Mouse (Mus musculus): ENCODE results near the gene Pde1a.
"Not testable (repeated sequence)": the region's sequence is repeated elsewhere in the genome, so short reads cannot be mapped to it uniquely, and the experiment has no call there.

The Pde1a gene

DNA sequence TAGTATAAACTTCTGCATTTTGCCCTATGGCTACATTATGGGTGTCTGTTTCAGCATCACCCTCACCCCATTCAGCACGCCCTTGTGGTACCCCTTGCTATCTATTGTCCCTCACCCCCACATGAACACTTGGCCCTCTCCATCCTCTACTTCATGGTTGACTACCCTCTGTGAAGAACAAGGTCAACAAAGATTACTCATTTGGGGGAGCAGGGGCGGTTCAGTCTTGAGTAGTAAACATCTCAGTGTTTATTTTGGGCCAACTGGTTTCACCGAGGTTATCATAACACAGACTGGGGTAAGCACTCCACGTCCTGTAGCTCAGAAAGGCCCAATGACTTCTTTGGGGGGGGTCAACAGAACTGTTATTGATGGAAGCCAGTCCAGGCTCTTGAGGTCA, 164.3 kb downstream of the Pde1a start:
- no peak for DNase-seq (ENCODE audit: low spot score)

DNA sequence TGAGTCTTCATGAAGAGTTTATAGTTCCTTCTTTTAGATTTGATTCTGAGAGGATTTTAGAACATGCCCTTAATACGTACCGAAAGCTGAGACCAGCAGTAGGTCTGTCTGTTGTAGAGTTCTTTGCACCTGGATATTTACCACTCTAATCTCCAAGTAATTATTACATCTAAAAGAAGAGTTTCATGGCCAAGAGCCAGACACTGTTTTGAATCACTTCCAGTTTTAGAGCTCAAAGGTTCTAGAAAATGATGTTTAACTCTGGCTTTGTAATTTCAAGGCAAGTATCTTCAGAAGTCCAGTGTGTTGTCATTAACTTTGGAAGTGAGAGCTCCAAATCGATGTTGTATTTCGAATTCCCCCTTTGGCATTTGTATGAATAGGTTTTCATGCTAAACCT, 167.8 kb downstream of the Pde1a start:
- no peak for DNase-seq (ENCODE audit: low spot score)

DNA sequence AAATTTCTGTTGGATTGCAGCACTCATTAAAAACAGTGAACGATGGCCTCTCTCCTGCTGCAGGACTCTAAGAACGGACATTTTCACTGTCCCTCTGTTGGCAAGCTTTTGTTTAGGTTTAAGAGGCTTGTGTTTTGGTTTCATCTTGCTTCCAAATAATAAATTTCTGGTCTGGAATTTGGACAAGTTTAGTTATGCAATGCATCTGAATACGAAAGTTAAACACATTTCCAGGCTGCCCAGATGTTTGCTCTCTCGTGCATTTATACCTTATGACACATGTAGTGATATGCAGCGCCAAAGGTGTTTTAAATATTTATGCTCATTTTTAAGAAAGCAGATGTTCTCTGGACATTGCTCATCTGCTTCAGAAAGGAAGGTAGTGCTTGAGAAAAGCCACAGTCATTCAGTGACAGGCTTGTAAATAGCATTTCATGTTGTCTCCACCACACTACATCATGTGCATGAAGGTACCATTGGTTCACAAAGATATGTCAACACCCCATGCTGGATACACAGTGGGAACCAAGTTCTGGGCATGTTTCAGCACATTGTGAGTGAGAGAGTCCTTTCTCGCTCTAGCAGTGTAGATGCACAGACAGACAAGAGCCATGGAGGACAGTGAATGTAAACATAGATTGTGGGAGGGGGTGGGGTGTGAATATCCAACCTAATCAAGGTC, 171.5 kb downstream of the Pde1a start:
- no peak for DNase-seq (ENCODE audit: low spot score)

DNA sequence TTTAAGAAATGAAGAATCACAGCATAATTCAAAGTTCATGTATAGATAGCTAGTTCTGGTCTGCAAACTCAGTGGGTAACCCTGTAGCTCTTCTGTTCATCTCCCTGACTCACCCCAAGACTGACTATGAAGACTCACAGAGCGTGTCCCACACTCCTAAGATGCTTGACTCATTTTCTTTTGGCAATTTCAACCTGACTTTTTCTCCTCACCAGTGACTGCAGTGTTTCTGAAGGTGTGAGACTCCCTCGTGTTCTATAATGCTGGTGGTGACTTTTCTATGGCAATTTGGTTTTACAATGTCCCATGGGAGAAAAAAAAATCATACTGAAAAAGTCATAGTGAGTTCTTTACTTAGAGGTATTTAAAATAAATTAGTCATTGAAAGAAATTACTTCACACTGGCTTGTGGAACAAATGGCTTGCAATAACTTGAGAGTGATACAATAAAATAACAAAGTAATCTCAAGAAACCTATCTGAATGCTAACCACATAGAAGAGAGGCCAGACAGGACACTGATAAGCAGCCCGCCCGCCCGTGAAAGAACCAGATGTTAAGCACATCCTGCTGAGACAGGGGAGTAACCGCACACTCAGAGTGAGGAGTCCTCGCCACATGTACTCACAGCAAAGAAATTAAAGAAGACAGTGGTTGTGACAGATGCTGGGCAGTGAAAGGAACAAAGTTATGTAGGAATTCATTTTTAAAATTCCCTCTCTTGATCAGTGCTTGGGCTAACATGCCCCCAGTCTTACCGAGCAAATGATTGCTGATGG, 183.2 kb downstream of the Pde1a start:
- no peak for DNase-seq (ENCODE audit: low spot score)

DNA sequence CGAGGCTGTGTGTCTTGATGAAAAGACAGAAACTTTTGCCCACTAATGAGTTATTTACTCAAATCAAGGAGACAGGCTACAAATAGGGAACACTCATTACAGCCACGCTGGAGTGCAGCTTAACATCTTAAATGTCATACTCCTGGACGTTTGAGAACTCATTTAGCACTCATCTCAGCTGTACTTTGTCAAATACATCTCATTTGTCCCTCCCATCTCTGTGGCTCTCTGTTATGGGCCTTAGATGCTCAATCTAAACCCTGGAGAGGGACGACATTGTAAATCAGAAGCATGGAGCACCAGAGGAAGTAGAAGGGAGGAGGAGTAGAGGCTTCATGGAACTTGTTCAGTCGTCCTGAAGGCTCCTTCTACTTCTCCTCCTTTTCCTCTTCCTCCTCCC, 194.6 kb downstream of the Pde1a start:
- DNase-seq (ENCODE audit: low spot score), result no peak

DNA sequence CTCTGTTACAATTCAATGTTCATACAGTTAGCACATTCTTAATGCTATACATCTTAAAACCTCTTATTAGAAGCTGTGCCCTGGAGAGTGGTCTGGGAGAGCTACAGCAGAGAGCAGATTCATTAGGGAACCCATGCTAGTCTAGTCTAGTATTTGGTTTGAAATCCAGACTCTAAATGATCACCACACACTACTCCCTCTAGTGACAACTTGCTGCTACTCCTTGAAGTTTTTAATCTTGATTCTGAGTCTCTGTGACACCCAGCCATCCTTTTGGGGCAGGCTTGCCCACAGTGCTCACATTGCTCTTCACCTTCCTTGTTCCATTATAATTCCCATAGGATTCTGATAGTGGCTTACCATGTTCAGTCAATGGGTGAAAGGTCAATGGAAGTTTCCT, 206.9 kb downstream of the Pde1a start:
- no peak for DNase-seq (ENCODE audit: low spot score)

DNA sequence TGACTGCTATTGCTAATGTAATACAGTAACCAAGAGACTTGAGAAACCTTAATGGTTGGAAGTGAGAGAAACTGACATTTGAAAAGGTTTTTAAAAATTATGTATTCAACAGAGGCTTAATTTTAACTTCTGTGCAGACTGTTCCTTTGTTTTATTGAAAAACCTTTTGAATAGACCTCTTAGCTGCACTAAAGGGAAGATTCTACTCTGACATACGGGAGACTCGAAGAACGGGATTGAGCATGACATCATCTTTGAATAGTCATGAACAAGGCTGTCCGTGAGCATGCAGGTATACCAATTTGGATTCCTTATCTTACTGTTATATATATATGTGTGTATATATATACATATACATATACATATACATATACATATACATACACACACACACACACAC, 207.9 kb downstream of the Pde1a start:
- no peak for DNase-seq (ENCODE audit: low spot score)

DNA sequence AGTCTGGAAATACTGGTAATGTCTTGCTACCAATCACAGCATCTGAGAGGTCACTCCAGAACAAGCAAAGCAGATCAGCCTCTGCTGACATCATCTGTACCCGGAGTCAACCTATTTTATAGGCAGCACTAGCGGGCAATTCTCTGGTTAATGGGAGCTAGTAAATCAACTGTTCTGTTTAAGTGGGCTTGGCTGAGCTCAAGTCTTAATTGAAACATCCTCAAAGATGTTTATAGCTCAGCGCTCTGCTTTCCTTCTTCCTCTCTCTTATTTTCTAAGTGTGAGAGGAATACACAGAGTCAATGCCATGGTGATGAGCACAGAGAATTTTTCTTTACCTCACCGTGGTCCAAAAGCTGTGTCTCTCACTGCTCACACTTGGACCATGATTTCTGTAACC, 208.8 kb downstream of the Pde1a start:
- no peak for DNase-seq (ENCODE audit: low spot score)

DNA sequence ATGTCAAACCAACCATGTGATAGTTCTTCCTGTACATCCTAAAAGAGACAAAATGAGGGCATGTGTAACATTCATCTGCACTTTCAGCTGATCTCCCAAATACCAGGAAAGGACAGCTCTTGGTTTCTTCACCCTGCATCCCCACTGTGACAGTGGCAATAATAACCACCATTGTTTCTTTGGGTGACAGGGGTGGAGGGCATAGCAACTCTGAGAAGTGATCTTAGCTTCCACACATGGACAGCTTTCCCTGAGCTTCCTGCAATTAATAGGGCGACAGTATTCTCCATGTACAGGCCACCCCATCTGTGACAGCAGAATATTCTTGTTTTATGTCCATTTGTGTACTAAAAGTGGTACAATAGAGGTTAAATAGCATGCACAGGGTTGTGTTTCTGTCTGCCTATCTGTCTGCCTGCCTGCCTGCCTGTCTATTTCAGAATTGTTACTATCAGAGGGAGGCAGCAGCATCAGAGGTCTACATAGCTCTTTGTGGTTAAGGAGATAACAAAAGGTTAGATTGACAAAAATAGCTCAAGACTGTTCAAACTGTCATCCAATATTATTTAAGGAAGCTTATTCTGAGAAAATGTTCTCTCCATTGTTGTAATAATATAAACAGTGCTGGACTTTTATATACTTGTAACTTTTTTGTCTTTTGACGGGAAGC, 227.3 kb downstream of the Pde1a start:
- no peak for DNase-seq (ENCODE audit: low spot score)

DNA sequence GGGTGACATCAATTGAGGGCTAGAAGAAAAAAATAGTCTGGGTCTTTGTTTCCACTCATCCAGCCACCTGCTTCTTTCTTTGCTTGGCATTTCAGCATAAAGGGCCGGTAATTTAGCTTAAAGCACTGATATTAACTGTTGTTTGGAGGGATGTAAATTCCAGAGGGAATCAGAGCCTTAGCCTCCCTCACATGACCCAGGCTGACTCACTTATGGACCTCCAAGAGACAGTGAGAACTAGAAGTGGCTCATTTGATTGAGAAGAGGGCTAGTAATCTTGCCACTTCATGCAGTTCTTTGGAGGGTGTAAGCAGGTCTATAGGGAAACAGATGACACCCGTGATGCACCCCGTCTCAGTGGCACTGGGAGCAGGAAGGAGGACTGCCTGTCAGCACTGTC, 230.7 kb downstream of the Pde1a start:
- no peak for DNase-seq (ENCODE audit: low spot score)

DNA sequence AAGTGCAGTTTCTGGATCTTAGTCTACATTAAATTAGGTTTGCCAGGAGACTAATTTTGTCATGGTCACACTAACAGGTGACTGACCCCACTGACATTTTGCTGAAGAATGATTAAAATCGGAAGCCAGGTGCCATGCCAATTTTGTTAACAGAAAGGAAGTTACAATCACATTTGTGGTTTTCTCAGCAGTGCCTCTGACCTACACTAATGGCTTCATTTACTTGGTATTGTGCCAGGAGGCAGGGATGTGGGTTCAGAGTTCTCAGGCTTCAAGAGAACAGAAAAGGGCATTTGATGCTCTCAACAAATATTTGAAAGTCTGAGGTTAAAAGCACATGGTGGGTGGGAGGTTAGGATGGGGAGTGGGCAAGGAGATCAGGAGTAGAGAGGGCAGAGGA, 236.4 kb downstream of the Pde1a start:
- DNase-seq (ENCODE audit: low spot score), result no peak

DNA sequence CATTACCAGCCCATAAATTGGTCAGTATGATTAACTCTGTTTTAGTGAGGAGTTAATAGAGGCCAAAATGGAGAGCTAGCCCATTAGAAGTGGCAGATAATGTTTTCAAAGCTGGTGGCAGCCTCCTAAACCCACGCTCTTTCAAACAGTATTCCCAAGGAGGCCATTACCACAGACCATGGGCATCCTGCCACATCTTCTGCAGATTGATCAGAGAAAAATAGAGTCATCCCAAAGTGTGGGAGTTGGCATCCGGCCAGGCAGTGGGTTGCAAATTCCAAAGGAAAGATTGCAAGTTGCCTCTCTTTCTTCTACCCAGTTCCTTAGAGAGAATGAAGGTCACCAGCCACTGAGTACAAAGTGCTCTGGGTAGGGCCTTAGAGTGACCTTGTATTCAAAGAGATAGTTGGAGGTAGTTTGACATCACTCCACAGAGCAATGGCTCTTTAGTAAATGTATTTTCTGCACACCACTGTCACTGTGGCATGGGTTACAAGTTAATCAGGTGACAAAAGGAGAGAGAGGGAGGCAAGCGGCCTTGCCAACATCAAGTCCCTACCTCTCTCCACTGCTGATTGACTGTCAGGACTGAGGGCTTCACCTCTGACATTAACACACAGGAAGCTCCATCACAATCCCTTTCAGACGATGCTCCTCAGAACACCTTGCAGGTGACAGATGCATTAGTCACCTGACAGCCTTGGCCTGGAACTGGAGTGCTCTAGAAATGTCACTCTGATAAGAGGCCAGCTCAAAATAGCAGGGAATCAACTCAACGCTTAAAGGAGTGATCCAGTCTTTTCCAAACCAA, 237.3 kb downstream of the Pde1a start:
- no peak for DNase-seq (ENCODE audit: low spot score)

DNA sequence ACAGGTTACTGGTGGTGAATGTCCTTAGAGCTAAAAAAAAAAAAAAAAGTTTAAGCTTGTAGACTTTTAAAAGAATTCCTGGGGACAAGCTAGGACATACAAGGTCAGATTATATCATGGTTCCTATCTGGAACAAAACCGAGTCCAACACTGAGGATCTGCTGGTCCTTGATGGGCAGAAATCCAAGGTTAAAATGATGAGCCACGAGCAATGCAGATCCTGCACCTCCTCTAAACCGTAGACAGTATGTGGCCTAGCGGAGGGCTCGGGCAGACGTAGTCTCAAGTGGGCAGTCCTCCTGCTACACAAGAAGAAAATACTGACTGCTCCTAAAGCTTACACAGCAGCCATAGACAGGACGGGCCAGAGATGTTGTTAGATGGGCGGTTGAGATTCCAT, 238.5 kb downstream of the Pde1a start:
- DNase-seq (ENCODE audit: low spot score), result no peak

DNA sequence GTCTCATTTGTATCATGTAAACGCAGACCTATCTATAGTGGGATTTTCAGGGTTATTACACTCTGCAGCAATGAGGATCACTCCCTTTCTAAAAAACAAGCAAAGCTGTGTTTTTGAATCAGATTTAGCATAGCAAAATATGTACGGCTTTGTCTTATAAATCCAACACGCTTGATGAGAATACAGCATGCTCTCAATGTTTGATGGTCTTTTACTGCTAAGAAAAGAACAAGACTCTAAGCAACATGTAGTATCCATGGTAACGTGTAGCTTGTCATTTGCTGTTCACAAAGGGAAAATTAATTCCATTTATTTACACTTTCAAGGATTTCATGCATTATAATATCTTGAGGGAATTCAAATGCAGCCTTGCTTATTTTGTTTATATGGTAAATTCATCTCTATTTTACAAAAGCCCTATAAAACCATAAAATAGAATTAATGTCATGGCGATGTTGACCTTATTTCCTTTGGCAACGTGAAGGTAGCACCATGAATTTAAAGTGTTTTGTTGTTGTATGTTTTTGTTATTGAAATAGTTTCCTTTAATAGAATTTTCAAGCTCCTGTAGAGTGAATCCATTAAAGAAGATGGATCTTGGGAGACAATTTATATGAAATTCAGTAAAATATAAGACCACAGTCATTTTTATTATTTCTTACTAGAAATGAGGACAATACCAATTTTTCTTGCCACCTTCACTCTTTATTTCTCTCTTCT, 245.5 kb downstream of the Pde1a start:
- no peak for DNase-seq (ENCODE audit: low spot score)

DNA sequence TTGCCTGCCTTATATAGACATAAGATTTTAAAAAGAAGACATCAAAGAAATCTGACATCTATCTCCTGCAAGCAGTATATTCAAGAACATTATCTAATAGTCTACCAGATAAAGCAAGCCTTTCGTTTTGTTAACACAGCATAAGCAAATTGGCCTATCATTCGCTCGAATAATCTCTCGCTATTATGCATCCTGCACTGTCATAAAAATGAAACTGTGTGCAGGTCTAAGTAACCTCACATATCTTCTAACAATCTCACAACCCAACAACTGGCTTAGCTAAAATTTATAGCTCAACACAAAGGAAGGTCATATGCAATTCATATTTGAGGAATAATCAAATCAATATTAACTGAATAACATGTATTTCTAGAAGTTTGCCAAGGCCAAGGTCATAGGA, 246.0 kb downstream of the Pde1a start:
- no peak for DNase-seq (ENCODE audit: low spot score)

DNA sequence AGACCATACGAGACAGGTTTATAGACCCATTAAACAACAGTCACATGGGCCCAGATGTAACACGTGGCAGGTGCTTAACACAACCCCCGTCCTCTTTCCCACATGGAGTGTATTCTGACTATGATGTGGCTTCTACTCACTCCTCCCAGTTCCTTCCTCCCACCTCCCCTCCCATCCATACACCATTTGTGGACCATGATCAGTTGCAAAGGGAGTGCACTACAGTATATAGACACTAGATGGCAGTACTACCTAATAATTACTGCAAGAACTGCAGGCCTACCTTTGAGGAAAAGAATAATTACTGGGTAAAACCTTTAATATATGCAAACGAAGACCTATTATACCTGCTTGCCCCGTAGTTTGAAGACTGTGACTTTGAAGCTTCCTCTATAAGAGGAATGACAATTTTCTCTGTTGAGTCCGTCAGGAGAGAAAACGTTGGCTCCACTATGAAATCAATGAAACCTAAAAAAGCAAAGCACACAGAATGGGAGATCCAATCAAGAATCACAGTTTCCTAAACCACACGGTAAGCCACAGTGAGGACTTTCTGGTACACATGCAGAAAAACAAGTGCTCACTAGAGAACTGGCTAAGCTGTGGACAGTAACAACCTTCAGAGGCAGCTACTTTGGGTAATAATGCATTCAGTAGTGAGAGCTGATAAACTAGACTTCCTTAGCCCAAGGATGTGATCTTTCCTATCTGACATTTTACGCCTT, 263.8 kb downstream of the Pde1a start:
- DNase-seq (ENCODE audit: low spot score), result no peak

DNA sequence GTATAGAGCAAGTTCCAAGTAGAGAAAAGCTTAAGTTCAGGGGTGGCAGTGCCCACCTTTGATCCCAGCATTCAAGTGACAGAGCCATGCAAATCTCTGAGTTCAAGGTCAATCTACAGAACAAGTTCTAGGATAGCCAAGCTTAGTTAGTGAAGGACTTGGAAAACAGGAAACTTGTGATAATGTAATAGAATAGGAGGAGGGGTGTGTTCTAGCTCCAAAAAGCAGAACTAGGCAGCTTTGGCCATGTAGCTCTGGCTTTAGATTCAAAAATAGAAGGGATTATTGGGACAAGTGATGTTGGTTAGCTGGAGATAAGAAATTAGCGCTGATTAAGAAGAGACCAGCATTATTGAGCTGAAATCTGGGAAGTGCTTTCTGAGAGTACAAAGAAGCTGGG, 272.4 kb downstream of the Pde1a start:
- no peak for DNase-seq (ENCODE audit: low spot score)

DNA sequence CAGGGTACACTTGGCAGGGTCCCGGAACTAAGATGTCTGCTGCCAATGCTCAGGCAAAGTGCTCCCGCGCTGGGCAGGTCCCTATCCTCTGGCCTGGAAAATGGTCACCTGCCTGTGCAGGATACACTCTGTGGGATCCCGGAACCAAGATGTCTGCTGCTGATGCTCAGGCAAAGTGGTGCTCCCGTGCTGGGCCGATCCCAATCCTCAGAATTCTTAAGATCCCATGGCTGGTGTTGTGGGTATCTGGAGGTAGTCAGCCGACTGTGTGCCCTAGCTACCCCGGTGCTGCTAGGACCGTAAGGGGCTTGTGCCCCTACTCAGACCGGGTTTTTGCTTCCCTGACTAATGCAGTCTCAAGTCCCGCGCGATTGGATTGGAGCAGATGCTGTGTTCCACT, 281.9 kb downstream of the Pde1a start:
- not testable (repeated sequence) for DNase-seq (ENCODE audit: low spot score)

DNA sequence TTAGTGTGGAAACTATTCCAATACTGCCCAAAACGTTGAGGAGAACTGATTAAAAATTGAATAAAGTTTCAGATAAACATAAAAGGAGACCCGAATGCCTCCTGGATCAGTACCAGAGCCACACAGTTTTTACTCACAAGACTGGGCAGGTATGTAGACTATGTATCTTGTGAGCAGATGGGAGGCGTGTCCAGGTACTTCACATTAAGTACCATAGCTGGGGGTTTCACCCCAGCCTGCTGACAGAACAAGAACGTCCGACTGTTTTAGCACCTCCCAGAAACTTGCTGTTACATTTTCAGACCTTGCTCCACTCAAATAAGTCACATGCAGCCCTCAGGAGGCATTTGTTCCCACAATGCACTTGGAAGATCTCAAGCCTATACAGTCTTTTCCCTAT, 289.7 kb downstream of the Pde1a start:
- DNase-seq (ENCODE audit: low spot score), result no peak

DNA sequence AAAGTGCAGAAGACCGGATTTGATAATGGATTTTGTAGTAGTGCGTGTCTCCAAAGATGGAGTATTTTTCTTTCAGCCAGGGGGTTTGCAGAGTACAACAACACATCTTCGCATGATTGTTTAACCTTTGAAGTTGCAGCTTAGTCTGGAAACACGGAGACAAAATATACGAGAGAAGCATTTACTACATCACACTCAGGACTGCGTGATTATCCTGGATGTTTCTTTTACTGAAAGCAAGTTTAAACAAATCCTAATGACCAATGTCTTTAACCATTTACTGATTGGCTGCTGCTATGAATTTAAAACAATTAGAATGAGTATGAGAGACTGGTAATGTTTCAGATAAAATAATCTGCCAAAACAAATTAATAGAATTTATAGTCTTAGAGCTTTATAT, 290.2 kb downstream of the Pde1a start:
- no peak for DNase-seq (ENCODE audit: low spot score)

DNA sequence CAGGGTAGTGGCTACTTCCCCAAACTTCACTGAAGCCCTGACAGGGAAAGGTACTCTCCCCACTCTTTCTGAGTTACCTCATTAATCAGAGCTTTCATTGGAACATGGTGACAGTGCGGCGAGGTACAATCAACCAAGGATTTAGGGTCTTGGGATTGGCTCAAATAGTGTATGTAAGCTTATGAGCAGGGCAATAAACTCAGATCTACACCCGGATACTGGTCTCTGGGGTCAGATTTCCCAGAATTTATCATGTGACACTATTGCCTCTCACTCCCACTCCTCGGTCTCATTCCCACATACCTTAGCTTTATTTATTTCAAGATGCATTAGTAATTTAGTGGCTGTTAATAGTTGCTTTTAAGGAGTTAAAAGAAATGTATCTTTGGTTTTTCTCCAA, 303.4 kb downstream of the Pde1a start:
- no peak for DNase-seq (ENCODE audit: low spot score)

Measured in urinary bladder, postnatal 10 days (tissue).